Mouse (Mus musculus): ENCODE results near the gene Bnip3. TPM values are rescaled to one million over a fixed set of nuclear protein-coding genes. Genes with fewer than 3 reads are reported as not detected.

The Bnip3 gene
- polyA plus RNA-seq (2012; ENCODE audit: insufficient read depth, insufficient read length, low replicate concordance, missing spikeins): not detected in 2 replicates

GRCm38 (mm10) chr7:138909277-138910192 is at the start of gene Bnip3:
TSS of gene Bnip3 (minus strand) at chr7:138909519.
- Histone ChIP-seq H3K4me1 (ENCODE audit: control insufficient read depth, insufficient read depth, low read length) (peaks cover 14% of the 10 kb centered on the region), H3K27ac (ENCODE audit: insufficient read depth, low read depth, low read length) (peak within 1 kb of the TSS; percentile 67; the same call in 1 of the 2 replicates), H3K4me3 (ENCODE audit: insufficient read depth, low read depth, low read length) (peak within 1 kb of the TSS; percentile 95)
- under 1% methylated on average over 63 of the region's 66 CpGs for WGBS
- TF ChIP-seq CTCF (IDR thresholded peaks at IDR 0.05; ENCODE audit: insufficient read depth, low read depth, low read length) (no peak), POLR2A (IDR thresholded peaks at IDR 0.05; ENCODE audit: insufficient read depth, low read depth, low read length) (peak; percentile 57; the same call in 1 of the 2 replicates)

DNA sequence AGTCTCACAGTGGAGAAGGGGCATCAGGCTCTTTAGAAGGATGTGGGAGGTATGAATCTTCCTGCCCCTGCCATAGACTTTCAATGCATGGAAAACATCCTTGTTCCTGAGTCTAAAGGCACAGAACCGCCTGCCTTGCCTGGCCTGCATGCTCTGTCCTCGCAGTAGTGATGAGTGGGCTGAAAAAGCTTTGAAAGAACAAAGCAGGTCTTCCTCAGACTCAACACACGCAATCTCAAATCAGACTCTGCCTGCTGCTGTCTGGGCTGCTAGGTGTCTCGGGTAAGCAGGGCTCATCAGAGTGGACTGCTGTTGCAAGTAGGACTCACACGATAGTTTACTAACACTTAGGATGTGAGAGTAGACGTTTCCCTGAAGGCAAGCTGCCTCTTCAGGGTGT is 47.8 kb upstream of the Bnip3 start:
- no peak overlapping the region for H3K4me3 ChIP-seq (ENCODE audit: insufficient read depth, low read depth, low read length)
- TF ChIP-seq POLR2A (IDR thresholded peaks at IDR 0.05; ENCODE audit: insufficient read depth, low read depth, low read length) (no peak), CTCF (IDR thresholded peaks at IDR 0.05; ENCODE audit: insufficient read depth, low read depth, low read length) (no peak)
- H3K4me1 ChIP-seq (ENCODE audit: control insufficient read depth, insufficient read depth, low read length): peaks cover 15% of the 10 kb centered on the region
- WGBS: 52% methylated on average over 6 of the region's 6 CpGs
- peak overlapping the region; percentile 13; the same call in 1 of the 2 replicates for H3K27ac ChIP-seq (ENCODE audit: insufficient read depth, low read depth, low read length)

GRCm38 (mm10) chr7:138955787-138956186 is 46.5 kb upstream of the Bnip3 start:
- WGBS: 49% methylated on average over 7 of the region's 7 CpGs
- TF ChIP-seq CTCF (IDR thresholded peaks at IDR 0.05; ENCODE audit: insufficient read depth, low read depth, low read length) (no peak), POLR2A (IDR thresholded peaks at IDR 0.05; ENCODE audit: insufficient read depth, low read depth, low read length) (no peak)
- Histone ChIP-seq H3K27ac (ENCODE audit: insufficient read depth, low read depth, low read length) (no peak overlapping the region), H3K4me1 (ENCODE audit: control insufficient read depth, insufficient read depth, low read length) (peaks cover 15% of the 10 kb centered on the region), H3K4me3 (ENCODE audit: insufficient read depth, low read depth, low read length) (no peak overlapping the region)

- H3K4me1 ChIP-seq (ENCODE audit: control insufficient read depth, insufficient read depth, low read length): peaks cover 9% of the 10 kb centered on the region
- TF ChIP-seq POLR2A (IDR thresholded peaks at IDR 0.05; ENCODE audit: insufficient read depth, low read depth, low read length) (no peak), CTCF (IDR thresholded peaks at IDR 0.05; ENCODE audit: insufficient read depth, low read depth, low read length) (no peak)
- WGBS: 65% methylated on average over 8 of the region's 8 CpGs
- no peak overlapping the region for H3K4me3 ChIP-seq (ENCODE audit: insufficient read depth, low read depth, low read length)
- H3K27ac ChIP-seq (ENCODE audit: insufficient read depth, low read depth, low read length): no peak overlapping the region
Observed at GRCm38 (mm10) chr7:138948309-138948708, 39.0 kb upstream of the Bnip3 start.

GRCm38 (mm10) chr7:138947741-138948140 is 38.4 kb upstream of the Bnip3 start:
- WGBS: 90% methylated on average over 8 of the region's 8 CpGs
- no peak overlapping the region for H3K4me3 ChIP-seq (ENCODE audit: insufficient read depth, low read depth, low read length)
- peaks cover 9% of the 10 kb centered on the region for H3K4me1 ChIP-seq (ENCODE audit: control insufficient read depth, insufficient read depth, low read length)
- TF ChIP-seq POLR2A (IDR thresholded peaks at IDR 0.05; ENCODE audit: insufficient read depth, low read depth, low read length) (no peak), CTCF (IDR thresholded peaks at IDR 0.05; ENCODE audit: insufficient read depth, low read depth, low read length) (no peak)
- no peak overlapping the region for H3K27ac ChIP-seq (ENCODE audit: insufficient read depth, low read depth, low read length)

- Histone ChIP-seq H3K4me3 (ENCODE audit: insufficient read depth, low read depth, low read length) (no peak overlapping the region), H3K27ac (ENCODE audit: insufficient read depth, low read depth, low read length) (no peak overlapping the region), H3K4me1 (ENCODE audit: control insufficient read depth, insufficient read depth, low read length) (peaks cover 16% of the 10 kb centered on the region)
- TF ChIP-seq POLR2A (IDR thresholded peaks at IDR 0.05; ENCODE audit: insufficient read depth, low read depth, low read length) (no peak), CTCF (IDR thresholded peaks at IDR 0.05; ENCODE audit: insufficient read depth, low read depth, low read length) (no peak)
- WGBS: 56% methylated on average over 3 of the region's 3 CpGs
Observed at GRCm38 (mm10) chr7:138945668-138946067, 36.3 kb upstream of the Bnip3 start.

DNA sequence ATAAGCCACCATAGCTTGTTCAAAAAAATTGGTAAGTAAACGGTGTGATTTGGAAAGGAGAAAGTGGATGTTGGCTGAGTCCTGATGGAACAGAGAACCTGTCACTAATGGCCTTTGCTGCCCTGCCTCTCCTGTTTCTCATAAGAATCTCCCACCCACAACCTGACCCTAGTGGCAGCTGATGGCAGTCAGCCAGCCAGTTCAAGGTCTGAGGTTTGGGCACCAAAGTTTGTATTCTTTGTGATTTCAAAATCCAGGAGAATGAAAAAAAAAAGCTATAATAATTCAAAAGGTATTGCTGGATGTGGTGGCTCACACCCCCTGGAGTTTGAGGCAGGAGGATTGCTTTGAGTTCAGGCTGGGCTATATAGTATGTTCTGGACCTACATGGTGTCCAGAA is 33.0 kb upstream of the Bnip3 start:
- no peak overlapping the region for H3K27ac ChIP-seq (ENCODE audit: insufficient read depth, low read depth, low read length)
- peaks cover 12% of the 10 kb centered on the region for H3K4me1 ChIP-seq (ENCODE audit: control insufficient read depth, insufficient read depth, low read length)
- TF ChIP-seq CTCF (IDR thresholded peaks at IDR 0.05; ENCODE audit: insufficient read depth, low read depth, low read length) (no peak), POLR2A (IDR thresholded peaks at IDR 0.05; ENCODE audit: insufficient read depth, low read depth, low read length) (no peak)
- H3K4me3 ChIP-seq (ENCODE audit: insufficient read depth, low read depth, low read length): no peak overlapping the region
- WGBS: 70% methylated on average over 1 of the region's 1 CpGs

- peak overlapping the region; percentile 92 for H3K27ac ChIP-seq (ENCODE audit: insufficient read depth, low read depth, low read length)
- H3K4me1 ChIP-seq (ENCODE audit: control insufficient read depth, insufficient read depth, low read length): peaks cover 12% of the 10 kb centered on the region
- H3K4me3 ChIP-seq (ENCODE audit: insufficient read depth, low read depth, low read length): peak overlapping the region; percentile 70
- no peak for TF ChIP-seq POLR2A (IDR thresholded peaks at IDR 0.05; ENCODE audit: insufficient read depth, low read depth, low read length)
- TF ChIP-seq CTCF (IDR thresholded peaks at IDR 0.05; ENCODE audit: insufficient read depth, low read depth, low read length): no peak
- WGBS: 19% methylated on average over 5 of the region's 5 CpGs
Observed at GRCm38 (mm10) chr7:138941571-138941970, 32.3 kb upstream of the Bnip3 start.

All from olfactory bulb, adult 2 months (tissue).